Mouse (Mus musculus) layer of hippocampus, adult 2 months (tissue): ENCODE measurements at regions not wholly inside any gene's neighbourhood (a gene's known extent, or its start where the extent isn't known, plus 50 kb on each side); places are given as distances from the start of the nearest gene placed in this dataset.

Experiments
- DNase-seq, 2 experiments: peaks; one replicate each; pipeline ENCODE4 v3.0.0; 2022; ENCODE audit warnings: low spot score in 2 of 2
- H3K27ac ChIP-seq: fragments of 200-600 bp; 2 replicates; pipeline ENCODE4 v1.8.1; 2022
- H3K4me3 ChIP-seq: fragments of 200-600 bp; 2 replicates; pipeline ENCODE4 v1.8.1; 2022; ENCODE audit warnings: mild to moderate bottlenecking
- CTCF ChIP-seq: fragments of 200-600 bp; conservative IDR thresholded peaks from 2 replicates; pipeline ENCODE4 v1.8.1; 2022; ENCODE audit warnings: antibody characterized with exemption, mild to moderate bottlenecking, moderate library complexity

DNA sequence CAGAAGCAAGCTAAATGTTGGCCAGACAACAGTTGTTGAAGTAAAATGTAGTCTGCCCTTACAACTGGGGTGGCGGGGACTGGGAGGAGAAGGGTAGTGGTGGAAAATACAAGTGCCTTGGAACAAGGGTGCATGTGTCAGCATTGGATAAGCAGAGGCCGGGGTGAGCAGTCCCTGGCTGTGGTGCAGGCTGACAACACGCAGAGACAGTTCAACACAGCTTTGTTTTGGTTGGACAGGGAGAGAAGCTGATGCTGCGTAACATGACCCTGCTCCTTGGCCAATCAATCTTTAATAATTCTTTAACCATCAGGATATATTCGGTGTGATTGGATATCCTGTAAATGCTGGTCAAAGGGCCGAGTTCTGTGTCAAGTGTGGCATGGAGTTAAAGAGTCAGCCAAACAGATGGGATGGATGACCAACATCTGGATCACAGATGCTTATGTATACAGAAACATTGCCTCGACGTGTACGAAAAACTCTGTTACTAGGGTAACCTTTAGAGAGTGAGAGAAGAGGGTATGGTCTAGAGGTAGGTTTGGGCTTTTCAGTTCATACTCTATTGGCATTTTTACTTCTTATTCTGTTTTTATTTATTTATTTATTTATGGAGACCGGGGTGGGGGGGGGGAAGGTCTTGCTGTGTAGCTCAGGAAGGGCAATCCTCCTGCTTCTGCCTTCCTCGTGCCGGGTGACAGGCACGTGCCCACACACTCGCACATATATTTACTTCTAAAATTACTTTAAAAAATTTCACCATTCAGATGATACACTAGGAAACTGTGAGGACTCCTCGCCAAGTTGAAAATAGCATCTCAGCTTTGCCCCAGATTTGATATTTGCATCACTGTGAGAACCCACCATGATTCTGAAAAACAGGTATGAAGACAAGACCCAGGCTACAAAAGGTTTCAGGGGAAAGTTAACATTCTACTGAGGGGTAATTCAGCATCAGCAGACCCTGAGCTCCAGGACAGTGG lies 60.2 kb upstream of the Ptgfrn start:
- no peak for TF ChIP-seq CTCF
- no peak for DNase-seq
- H3K4me3 ChIP-seq: no peak overlapping the region
- no peak overlapping the region for H3K27ac ChIP-seq

DNA sequence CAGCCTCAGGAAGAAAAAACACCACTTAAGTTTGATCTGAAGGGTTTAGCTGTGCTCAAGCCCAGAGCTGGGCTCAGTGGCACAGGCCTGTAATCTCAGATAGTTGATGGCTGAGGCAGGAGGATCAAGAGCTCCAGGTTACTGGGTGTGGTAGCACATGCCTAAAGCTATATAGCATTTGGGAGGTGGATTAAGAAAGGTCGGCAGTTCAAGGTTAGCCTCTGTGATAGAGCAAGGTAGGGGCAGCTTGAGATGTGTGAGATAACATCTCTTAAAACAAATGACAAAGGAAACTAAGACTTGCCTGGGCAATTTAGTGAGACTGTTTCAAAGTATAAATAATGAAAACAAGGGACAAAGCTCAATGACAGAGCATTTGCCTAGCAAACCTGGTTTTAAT lies 56.9 kb upstream of the Ptgfrn start:
- no peak for TF ChIP-seq CTCF
- no peak overlapping the region for H3K27ac ChIP-seq
- DNase-seq: no peak
- H3K4me3 ChIP-seq: no peak overlapping the region

DNA sequence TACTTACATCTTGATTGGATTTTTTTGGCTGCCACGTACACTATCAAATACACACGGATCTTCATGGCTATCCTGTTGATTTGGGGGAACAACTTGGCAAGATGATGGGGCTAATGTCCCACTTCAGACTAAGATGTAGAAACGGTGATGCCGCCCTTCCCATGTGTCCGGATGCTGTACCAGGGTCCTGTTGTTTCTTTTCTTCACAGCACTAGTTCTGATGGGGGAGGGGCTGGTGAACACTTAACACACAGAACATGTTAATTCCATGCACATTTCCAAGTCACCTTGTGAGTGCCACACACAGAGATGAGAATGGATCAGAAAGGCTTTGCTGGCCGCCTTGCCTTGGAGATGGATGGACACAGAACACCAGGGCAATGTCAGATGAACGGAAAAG lies 56.5 kb upstream of the Ptgfrn start:
- no peak for DNase-seq
- Histone ChIP-seq H3K4me3 (no peak overlapping the region), H3K27ac (no peak overlapping the region)
- TF ChIP-seq CTCF: no peak

DNA sequence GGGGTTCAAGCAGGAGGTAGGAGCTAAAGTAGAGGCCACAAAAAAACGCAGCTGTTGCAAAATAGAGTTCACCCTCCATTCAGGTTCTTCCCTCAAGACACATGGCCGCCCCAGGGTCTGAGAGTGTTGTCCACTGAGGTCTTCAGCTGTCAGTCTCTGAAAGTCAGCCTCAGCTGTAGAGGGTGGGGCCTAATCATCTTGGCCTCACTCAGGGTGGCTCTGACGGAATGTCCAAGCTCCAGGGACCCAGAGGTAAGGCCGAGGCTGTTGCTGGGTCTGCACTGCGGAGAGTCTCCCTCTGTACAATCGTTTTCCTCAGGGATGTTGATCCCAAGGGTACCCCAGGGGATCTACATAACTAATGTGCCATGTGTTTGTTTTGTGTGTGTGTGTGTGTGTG lies 55.2 kb upstream of the Ptgfrn start:
- DNase-seq: no peak
- H3K4me3 ChIP-seq: no peak overlapping the region
- H3K27ac ChIP-seq: no peak overlapping the region
- TF ChIP-seq CTCF: no peak

DNA sequence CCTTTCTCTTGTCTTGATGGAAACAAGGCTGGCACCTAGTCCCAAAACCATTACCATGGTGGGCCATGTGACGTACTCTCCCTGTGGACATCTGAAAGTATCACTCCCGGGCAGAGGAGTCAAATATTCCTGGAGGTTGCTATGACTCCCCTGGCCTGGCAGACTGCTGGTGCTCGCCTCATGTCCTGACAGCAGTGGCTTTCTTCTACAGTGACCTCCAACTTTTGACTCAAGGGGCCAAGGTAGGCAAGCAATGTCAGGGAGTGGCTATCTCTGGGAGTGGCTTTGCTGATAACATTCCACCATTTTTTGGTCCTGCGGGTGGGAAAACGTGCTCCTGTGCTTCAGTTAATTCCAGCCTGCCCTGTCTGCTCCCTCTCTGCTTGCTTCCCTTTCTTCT lies 54.7 kb upstream of the Ptgfrn start:
- no peak for DNase-seq
- TF ChIP-seq CTCF: no peak
- no peak overlapping the region for H3K4me3 ChIP-seq
- no peak overlapping the region for H3K27ac ChIP-seq

DNA sequence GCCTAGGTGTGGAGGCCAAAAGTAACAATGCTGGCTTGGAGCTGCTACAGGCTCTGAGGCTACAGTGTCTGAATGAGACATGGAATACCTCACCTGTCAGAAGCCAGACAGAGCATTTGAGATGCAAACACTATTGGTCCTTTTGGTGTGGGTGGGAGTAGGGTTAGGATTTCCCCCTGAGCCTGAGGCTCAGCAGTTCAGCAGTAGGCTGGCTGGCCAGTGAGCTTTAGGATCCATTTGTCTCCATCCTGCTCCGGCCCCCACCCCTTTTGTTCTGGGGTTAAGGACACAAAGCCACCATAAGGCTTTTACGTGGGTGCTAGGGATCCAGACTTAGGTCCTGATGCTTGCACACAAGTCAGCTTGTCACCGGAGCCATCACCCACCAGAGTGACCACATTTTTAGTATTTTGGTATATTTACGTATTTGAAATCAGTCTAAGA lies 53.9 kb upstream of the Ptgfrn start:
- TF ChIP-seq CTCF: no peak
- DNase-seq: no peak
- H3K27ac ChIP-seq: no peak overlapping the region
- H3K4me3 ChIP-seq: no peak overlapping the region

GRCm38 (mm10) chr3:101163160-101163990 lies 53.3 kb upstream of the Ptgfrn start:
- peak; percentile 74 for TF ChIP-seq CTCF
- DNase-seq: peak in 1 of 2 experiments; percentile 32
- no peak overlapping the region for H3K27ac ChIP-seq
- peak overlapping the region; percentile 29 for H3K4me3 ChIP-seq

DNA sequence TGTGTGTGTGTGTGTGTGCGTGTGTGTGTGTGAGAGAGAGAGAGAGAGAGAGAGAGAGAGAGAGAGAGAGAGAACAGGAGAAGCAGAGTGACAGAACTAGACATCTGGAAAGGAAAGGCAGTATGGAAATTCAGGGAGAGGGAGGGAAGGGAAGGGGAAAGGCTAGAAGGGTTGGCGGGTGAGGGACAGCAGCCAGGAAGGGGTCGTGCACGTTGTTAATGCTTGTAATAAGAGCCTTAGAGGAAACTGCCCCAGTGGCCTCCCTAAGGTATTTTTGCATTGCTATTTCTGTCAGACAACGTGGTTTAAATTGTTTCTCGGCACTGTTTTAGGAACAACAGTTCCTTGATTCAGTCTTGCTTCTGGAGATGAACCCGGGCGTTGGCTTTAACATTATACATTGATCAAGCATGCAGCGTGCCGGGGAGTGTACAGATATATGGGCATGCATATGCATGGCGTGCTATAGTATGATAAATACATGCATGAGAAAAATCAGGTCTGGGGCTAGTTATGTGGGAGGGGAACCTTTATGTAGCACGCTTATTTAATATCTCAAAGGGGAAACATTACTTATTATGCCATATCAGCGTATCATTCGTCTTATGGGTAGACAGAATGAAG lies 52.6 kb upstream of the Ptgfrn start:
- no peak for TF ChIP-seq CTCF
- Histone ChIP-seq H3K27ac (no peak overlapping the region), H3K4me3 (peak overlapping the region; percentile 29; the same call in 1 of the 2 replicates)
- DNase-seq: no peak

GRCm38 (mm10) chr3:101161941-101162531 lies 52.0 kb upstream of the Ptgfrn start:
- Histone ChIP-seq H3K4me3 (peak overlapping the region; percentile 4; the same call in 1 of the 2 replicates), H3K27ac (no peak overlapping the region)
- TF ChIP-seq CTCF: no peak
- DNase-seq: no peak

GRCm38 (mm10) chr3:101161421-101161940 lies 51.4 kb upstream of the Ptgfrn start:
- no peak for DNase-seq
- Histone ChIP-seq H3K27ac (no peak overlapping the region), H3K4me3 (peak overlapping the region; percentile 4; the same call in 1 of the 2 replicates)
- no peak for TF ChIP-seq CTCF
